Mouse (Mus musculus): Measurements from ENCODE around the gene Rasgrp4.

GRCm38 (mm10) chr7:29169231-29170065 is 34.8 kb downstream of the Rasgrp4 start:
- TF ChIP-seq CTCF (IDR thresholded peaks at IDR 0.05; ENCODE audit: low read depth) = no peak
- no peak for TF ChIP-seq EP300 (IDR thresholded peaks at IDR 0.05; ENCODE audit: low read depth)
